Mouse (Mus musculus): ENCODE results near the gene Rrm1. TPM values are rescaled to one million over a fixed set of nuclear protein-coding genes. Genes with fewer than 3 reads are reported as not detected.

Gene Rrm1
- polyA plus RNA-seq, 1 experiment, result 7.2 TPM

- Histone ChIP-seq H3K4me3 (replicated peaks; ENCODE audit: extremely low read depth, low read depth, low read length) (no peak overlapping the region), H3K4me1 (ENCODE audit: control insufficient read depth, insufficient read depth, low read length) (peaks cover 2% of the 10 kb centered on the region; the same call in 1 of the 2 replicates)
- DNase-seq, result no peak
- WGBS, result 91% methylated on average over 2 of the region's 2 CpGs
- TF ChIP-seq CTCF (IDR thresholded peaks at IDR 0.05; ENCODE audit: insufficient read depth, low read length), result no peak
- TF ChIP-seq POLR2A (IDR thresholded peaks at IDR 0.05; ENCODE audit: borderline replicate concordance, extremely low read depth, low read depth, low read length), result no peak
Observed at GRCm38 (mm10) chr7:102422036-102422435, 19.5 kb upstream of the Rrm1 start.

DNA sequence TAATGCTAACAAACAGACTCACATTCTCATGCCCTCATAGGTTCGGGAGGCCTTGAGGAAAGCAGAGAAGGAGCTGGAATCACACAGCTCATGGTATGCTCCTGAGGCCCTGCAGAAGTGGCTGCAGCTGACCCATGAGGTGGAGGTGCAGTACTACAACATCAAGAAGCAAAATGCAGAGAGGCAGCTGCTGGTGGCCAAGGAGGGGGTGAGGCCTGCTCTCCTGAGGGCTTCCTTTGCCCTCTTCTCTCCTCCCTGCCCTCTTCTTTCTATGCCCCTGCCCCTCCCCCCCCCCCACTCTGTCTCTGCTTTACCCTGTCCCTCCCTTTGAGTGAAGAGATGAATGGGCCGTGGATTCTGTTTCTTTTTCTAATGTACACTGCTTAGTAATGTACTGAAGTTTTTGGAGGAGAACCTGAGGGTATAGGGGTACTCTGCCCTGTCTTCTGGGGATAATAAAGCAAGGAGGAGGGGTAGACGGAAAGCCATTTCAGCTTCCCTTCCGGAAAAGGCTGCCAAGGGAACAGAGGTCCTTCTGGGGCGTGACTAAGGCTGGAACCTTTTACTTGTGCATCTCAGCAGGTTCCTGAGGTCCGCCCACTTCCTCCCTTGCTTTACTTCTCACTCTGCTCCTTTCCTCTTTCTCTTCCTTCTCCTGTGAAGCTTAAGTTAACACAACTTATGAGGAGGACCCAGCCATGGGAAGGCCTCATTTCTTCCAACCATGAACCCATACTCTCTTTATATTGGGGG is 15.4 kb upstream of the Rrm1 start:
- Histone ChIP-seq H3K4me1 (ENCODE audit: control insufficient read depth, insufficient read depth, low read length) (no peaks in the 10 kb centered on the region), H3K4me3 (replicated peaks; ENCODE audit: extremely low read depth, low read depth, low read length) (no peak overlapping the region)
- no peak for DNase-seq
- 38% methylated on average over 6 of the region's 6 CpGs for WGBS
- no peak for TF ChIP-seq POLR2A (IDR thresholded peaks at IDR 0.05; ENCODE audit: borderline replicate concordance, extremely low read depth, low read depth, low read length)
- no peak for TF ChIP-seq CTCF (IDR thresholded peaks at IDR 0.05; ENCODE audit: insufficient read depth, low read length)

GRCm38 (mm10) chr7:102434344-102434743 is 7.2 kb upstream of the Rrm1 start:
- Histone ChIP-seq H3K4me3 (replicated peaks; ENCODE audit: extremely low read depth, low read depth, low read length) (no peak overlapping the region), H3K4me1 (ENCODE audit: control insufficient read depth, insufficient read depth, low read length) (no peaks in the 10 kb centered on the region)
- 84% methylated on average over 2 of the region's 2 CpGs for WGBS
- TF ChIP-seq POLR2A (IDR thresholded peaks at IDR 0.05; ENCODE audit: borderline replicate concordance, extremely low read depth, low read depth, low read length), result no peak
- TF ChIP-seq CTCF (IDR thresholded peaks at IDR 0.05; ENCODE audit: insufficient read depth, low read length), result no peak
- DNase-seq, result no peak

GRCm38 (mm10) chr7:102440822-102441656 is 456 bp upstream of the Rrm1 start:
- peak overlapping the region; percentile 78 for H3K4me3 ChIP-seq (replicated peaks; ENCODE audit: extremely low read depth, low read depth, low read length)
- no peak for DNase-seq
- H3K4me1 ChIP-seq (ENCODE audit: control insufficient read depth, insufficient read depth, low read length), result no peaks in the 10 kb centered on the region
- TF ChIP-seq CTCF (IDR thresholded peaks at IDR 0.05; ENCODE audit: insufficient read depth, low read length), result no peak
- TF ChIP-seq POLR2A (IDR thresholded peaks at IDR 0.05; ENCODE audit: borderline replicate concordance, extremely low read depth, low read depth, low read length), result no peak
- WGBS, result 53% methylated on average over 15 of the region's 15 CpGs

DNA sequence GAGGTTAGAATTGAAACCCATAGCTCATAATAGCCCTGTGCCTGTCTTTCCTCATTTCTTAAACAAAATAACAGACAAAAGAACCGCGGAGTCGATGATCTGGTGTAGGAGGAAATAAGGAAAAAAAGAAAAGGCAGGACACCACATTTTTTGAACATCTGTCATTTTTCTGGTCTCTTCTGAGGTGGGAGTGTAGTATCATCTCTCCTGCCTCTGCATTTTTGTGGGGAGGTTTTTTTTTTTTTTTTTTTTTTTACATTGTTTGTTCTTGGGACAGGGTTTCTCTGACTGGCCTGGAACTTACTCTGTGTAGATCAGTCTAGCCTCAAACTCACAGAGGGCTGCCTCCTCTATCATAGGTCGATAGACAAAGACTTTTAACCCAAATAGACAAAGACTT is 937 bp downstream of the Rrm1 start:
- 0% methylated on average over 4 of the region's 4 CpGs for WGBS
- TF ChIP-seq POLR2A (IDR thresholded peaks at IDR 0.05; ENCODE audit: borderline replicate concordance, extremely low read depth, low read depth, low read length), result no peak
- TF ChIP-seq CTCF (IDR thresholded peaks at IDR 0.05; ENCODE audit: insufficient read depth, low read length), result no peak
- H3K4me1 ChIP-seq (ENCODE audit: control insufficient read depth, insufficient read depth, low read length), result no peaks in the 10 kb centered on the region
- H3K4me3 ChIP-seq (replicated peaks; ENCODE audit: extremely low read depth, low read depth, low read length), result peak overlapping the region; percentile 9
- no peak for DNase-seq

DNA sequence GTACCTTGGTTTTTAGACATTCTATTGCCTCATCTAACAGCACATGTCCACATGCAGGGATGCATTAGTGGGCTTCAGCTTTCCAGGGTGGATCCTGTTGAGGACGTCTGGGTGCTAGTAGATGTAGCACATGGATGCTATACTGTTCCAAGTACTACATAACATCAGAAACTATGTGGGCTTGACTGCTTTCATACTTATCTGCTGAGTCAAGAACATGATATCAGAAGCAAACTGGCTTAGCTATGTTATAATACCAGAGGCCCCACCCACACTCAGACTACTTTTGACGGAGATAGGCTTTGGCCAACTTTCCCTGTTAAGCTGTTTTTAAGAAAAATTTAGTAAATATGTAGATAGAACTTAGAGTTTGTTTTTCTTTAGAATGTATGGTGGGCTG is 2.8 kb downstream of the Rrm1 start:
- no peaks in the 10 kb centered on the region for H3K4me1 ChIP-seq (ENCODE audit: control insufficient read depth, insufficient read depth, low read length)
- 58% methylated on average over 2 of the region's 2 CpGs for WGBS
- DNase-seq, result no peak
- TF ChIP-seq POLR2A (IDR thresholded peaks at IDR 0.05; ENCODE audit: borderline replicate concordance, extremely low read depth, low read depth, low read length) (no peak), CTCF (IDR thresholded peaks at IDR 0.05; ENCODE audit: insufficient read depth, low read length) (no peak)
- H3K4me3 ChIP-seq (replicated peaks; ENCODE audit: extremely low read depth, low read depth, low read length), result no peak overlapping the region

DNA sequence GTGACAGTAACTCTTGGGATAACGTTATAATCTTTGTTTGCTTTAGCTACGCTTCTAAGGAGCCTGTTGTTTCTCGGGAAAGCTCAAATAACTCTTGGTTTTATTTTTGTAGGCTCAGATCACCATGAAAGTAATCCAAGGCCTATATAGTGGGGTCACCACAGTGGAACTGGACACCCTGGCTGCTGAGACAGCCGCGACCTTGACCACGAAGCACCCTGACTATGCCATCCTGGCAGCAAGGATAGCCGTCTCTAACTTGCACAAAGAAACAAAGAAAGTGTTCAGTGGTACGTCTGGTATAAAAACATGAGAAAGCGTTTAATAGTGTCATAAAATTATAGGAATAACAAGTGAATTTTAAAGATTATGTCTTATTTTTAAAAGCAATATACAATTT is 4.9 kb downstream of the Rrm1 start:
- TF ChIP-seq POLR2A (IDR thresholded peaks at IDR 0.05; ENCODE audit: borderline replicate concordance, extremely low read depth, low read depth, low read length) (no peak), CTCF (IDR thresholded peaks at IDR 0.05; ENCODE audit: insufficient read depth, low read length) (no peak)
- no peak for DNase-seq
- WGBS, result 92% methylated on average over 9 of the region's 9 CpGs
- Histone ChIP-seq H3K4me3 (replicated peaks; ENCODE audit: extremely low read depth, low read depth, low read length) (no peak overlapping the region), H3K4me1 (ENCODE audit: control insufficient read depth, insufficient read depth, low read length) (no peaks in the 10 kb centered on the region)

- Histone ChIP-seq H3K4me1 (ENCODE audit: control insufficient read depth, insufficient read depth, low read length) (no peaks in the 10 kb centered on the region), H3K4me3 (replicated peaks; ENCODE audit: extremely low read depth, low read depth, low read length) (no peak overlapping the region)
- no peak for DNase-seq
- TF ChIP-seq POLR2A (IDR thresholded peaks at IDR 0.05; ENCODE audit: borderline replicate concordance, extremely low read depth, low read depth, low read length) (no peak), CTCF (IDR thresholded peaks at IDR 0.05; ENCODE audit: insufficient read depth, low read length) (no peak)
- 83% methylated on average over 5 of the region's 5 CpGs for WGBS
Observed at GRCm38 (mm10) chr7:102458618-102459380, 17.3 kb downstream of the Rrm1 start.

- TF ChIP-seq POLR2A (IDR thresholded peaks at IDR 0.05; ENCODE audit: borderline replicate concordance, extremely low read depth, low read depth, low read length), result no peak
- TF ChIP-seq CTCF (IDR thresholded peaks at IDR 0.05; ENCODE audit: insufficient read depth, low read length), result no peak
Observed at GRCm38 (mm10) chr7:102467566-102467965, 26.1 kb downstream of the Rrm1 start.

More at GRCm38 (mm10) chr7:102467566-102467965, 26.1 kb downstream of the Rrm1 start:
- Histone ChIP-seq H3K4me1 (ENCODE audit: control insufficient read depth, insufficient read depth, low read length) (no peaks in the 10 kb centered on the region), H3K4me3 (replicated peaks; ENCODE audit: extremely low read depth, low read depth, low read length) (no peak overlapping the region)
- WGBS, result 87% methylated on average over 8 of the region's 8 CpGs
- no peak for DNase-seq

Measured in lung, adult 2 months (tissue).